ENCODE assay signal across 8 mouse cellular contexts in genomic region chr2:58567866-58568719, GRCm38 (mm10). TPM values are rescaled to one million over a fixed set of nuclear protein-coding genes. Genes with fewer than 3 reads are reported as not detected.
A peak's percentile ranks its signal among the peaks of the same experiment; 100 is the strongest.
DNase-seq lines count a peak whose midpoint lies in the region; ATAC-seq and TF ChIP-seq lines count a peak whose summit lies in the region.

No protein-coding gene starts in this region.

- no peaks in the 10 kb centered on the region for H3K27me3 ChIP-seq in lung, embryonic 14.5 days (ENCODE audit: insufficient read depth, low read length)
- H3K27me3 ChIP-seq in hindbrain, embryonic 11.5 days (ENCODE audit: control insufficient read depth, insufficient read depth, low read length) = no peaks in the 10 kb centered on the region
- peaks cover 22% of the 10 kb centered on the region for H3K27me3 ChIP-seq in liver, embryonic 16.5 days (ENCODE audit: control insufficient read depth, insufficient read depth, low read depth, low read length)

- WGBS in lung, embryonic 14.5 days = 6% methylated on average over 12 of the region's 12 CpGs
- 10% methylated on average over 12 of the region's 12 CpGs for WGBS in hindbrain, embryonic 11.5 days
- WGBS in liver, embryonic 16.5 days (ENCODE audit: insufficient replicate concordance) = 15% methylated on average over 12 of the region's 12 CpGs

- TF ChIP-seq CTCF in lung, embryonic 14.5 days (IDR thresholded peaks at IDR 0.05; ENCODE audit: low read depth) = no peak

- H3K9me3 ChIP-seq in lung, embryonic 14.5 days (ENCODE audit: low read depth, low read length) = no peaks in the 10 kb centered on the region
- no peaks in the 10 kb centered on the region for H3K9me3 ChIP-seq in hindbrain, embryonic 11.5 days (ENCODE audit: control insufficient read depth, low read length)
- no peaks in the 10 kb centered on the region for H3K9me3 ChIP-seq in liver, embryonic 16.5 days (replicated peaks; ENCODE audit: control insufficient read depth, low read length)

- no peak for ATAC-seq in lung, embryonic 14.5 days (ENCODE audit: insufficient read depth)
- no peak for ATAC-seq in hindbrain, embryonic 11.5 days (ENCODE audit: low FRiP score)
- ATAC-seq in liver, embryonic 16.5 days (ENCODE audit: low read depth) = no peak
- ATAC-seq in megakaryocyte progenitor cell, adult 5-6 weeks (replicated peaks; ENCODE audit: poor library complexity) = no peak

- H3K27ac ChIP-seq in lung, embryonic 14.5 days (ENCODE audit: low read depth) = peak overlapping the region; percentile 97
- peak overlapping the region; percentile 97 for H3K27ac ChIP-seq in hindbrain, embryonic 11.5 days (ENCODE audit: low read depth, low read length)
- peak overlapping the region; percentile 77 for H3K27ac ChIP-seq in liver, embryonic 16.5 days (ENCODE audit: low read length)

- peaks cover 20% of the 10 kb centered on the region for H3K4me1 ChIP-seq in lung, embryonic 14.5 days (ENCODE audit: insufficient read depth)
- H3K4me1 ChIP-seq in hindbrain, embryonic 11.5 days (replicated peaks; ENCODE audit: control insufficient read depth, insufficient read depth, low read length) = peaks cover 6% of the 10 kb centered on the region; the same call in 1 of the 2 replicates
- H3K4me1 ChIP-seq in liver, embryonic 16.5 days (ENCODE audit: control insufficient read depth, low read depth, low read length) = no peaks in the 10 kb centered on the region; the same call in 1 of the 2 replicates

- peak; percentile 37 for DNase-seq in lung, embryonic 14.5 days
- no peak for DNase-seq in lung, adult 18-20 months
- DNase-seq in cerebellum, adult 8-10 months = peak; percentile 30
- peak; percentile 34 for DNase-seq in hindbrain, embryonic 11.5 days (ENCODE audit: low spot score)
- DNase-seq in c-Kit-positive CD71-positive TER-119-positive erythroid progenitor cells, embryonic 14.5 days (ENCODE audit: low spot score) = no peak
- DNase-seq in testis, postnatal 14 days (ENCODE audit: low spot score) = no peak

- H3K4me3 ChIP-seq in lung, embryonic 14.5 days (ENCODE audit: low read depth, low read length) = peak overlapping the region; percentile 77
- H3K4me3 ChIP-seq in hindbrain, embryonic 11.5 days (ENCODE audit: low read depth, low read length) = peak overlapping the region; percentile 89
- H3K4me3 ChIP-seq in liver, embryonic 16.5 days (ENCODE audit: low read depth, low read length) = peak overlapping the region; percentile 68

- peak overlapping the region; percentile 79 for H3K4me2 ChIP-seq in lung, embryonic 14.5 days
- peak overlapping the region; percentile 67 for H3K4me2 ChIP-seq in hindbrain, embryonic 11.5 days (replicated peaks; ENCODE audit: low read depth, low read length)
- H3K4me2 ChIP-seq in liver, embryonic 16.5 days (ENCODE audit: low read depth, low read length) = peak overlapping the region; percentile 58

- no peaks in the 10 kb centered on the region for H3K36me3 ChIP-seq in lung, embryonic 14.5 days (ENCODE audit: insufficient read depth)
- H3K36me3 ChIP-seq in hindbrain, embryonic 11.5 days (ENCODE audit: control insufficient read depth, insufficient read depth, low read length) = no peaks in the 10 kb centered on the region
- H3K36me3 ChIP-seq in liver, embryonic 16.5 days (ENCODE audit: control insufficient read depth, insufficient read depth) = no peaks in the 10 kb centered on the region

- H3K9ac ChIP-seq in lung, embryonic 14.5 days = peak overlapping the region; percentile 87; the same call in 1 of the 2 replicates
- H3K9ac ChIP-seq in hindbrain, embryonic 11.5 days (ENCODE audit: low read depth, low read length) = peak overlapping the region; percentile 84
- H3K9ac ChIP-seq in liver, embryonic 16.5 days (ENCODE audit: low read depth, low read length) = peak overlapping the region; percentile 55; the same call in 1 of the 2 replicates

RNA-seq across cellular contexts. Expression of gene Upp2, which starts 1.0 kb away (rescaled TPM):
- 7.0 and 8.6 TPM in 2 replicates for polyA plus RNA-seq in lung, embryonic 14.5 days (2014; fragmentation: Nextera tagmentation; extraction: Ambion mirVana)
- polyA plus RNA-seq in hindbrain, embryonic 11.5 days (2014; fragmentation: Nextera tagmentation; extraction: Ambion mirVana) = 5.9 and 6.3 TPM in 2 replicates
- polyA plus RNA-seq in liver, embryonic 16.5 days (2015; fragmentation: Nextera tagmentation; extraction: Ambion mirVana) = 4.6 and 5.5 TPM in 2 replicates
- 0.37 and 0.64 TPM in 2 replicates for total RNA-seq in megakaryocyte progenitor cell, adult 5-6 weeks (2015)
- not detected in 2 replicates for total RNA-seq in megakaryocyte progenitor cell, adult 5-6 weeks (2017)

RNA-seq across cellular contexts. Expression of gene Acvr1, which starts 1.1 kb away (rescaled TPM):
- polyA plus RNA-seq in lung, embryonic 14.5 days (2014; fragmentation: Nextera tagmentation; extraction: Ambion mirVana) = 6.5 and 7.4 TPM in 2 replicates
- polyA plus RNA-seq in hindbrain, embryonic 11.5 days (2014; fragmentation: Nextera tagmentation; extraction: Ambion mirVana) = 5.8 and 6.0 TPM in 2 replicates
- polyA plus RNA-seq in liver, embryonic 16.5 days (2015; fragmentation: Nextera tagmentation; extraction: Ambion mirVana) = 2.0 and 2.1 TPM in 2 replicates
- total RNA-seq in megakaryocyte progenitor cell, adult 5-6 weeks (2015) = 2.3 and 3.5 TPM in 2 replicates
- total RNA-seq in megakaryocyte progenitor cell, adult 5-6 weeks (2017) = 0.87 and 0.88 TPM in 2 replicates

Comparison
In these comparisons a context has a peak if more than half of its experiments do, and no peak if none do; other contexts are left out.
1. DNase-seq: peak in lung, embryonic 14.5 days (single experiment), cerebellum, adult 8-10 months (single experiment) and hindbrain, embryonic 11.5 days (single experiment); none in lung, adult 18-20 months (0 of 2), c-Kit-positive CD71-positive TER-119-positive erythroid progenitor cells, embryonic 14.5 days (single experiment) and testis, postnatal 14 days (single experiment).
2. Peak in every context shown above with its lines, with median percentiles within 50 percentile points of each other: H3K27ac ChIP-seq, H3K4me2 ChIP-seq, H3K4me3 ChIP-seq and H3K9ac ChIP-seq.